Mouse (Mus musculus) kidney, adult 8-10 months (tissue): ENCODE measurements around the gene Klf13.
A peak's percentile ranks its signal among the peaks of the same experiment; 100 is the strongest.

Source experiments
- DNase-seq, 2 experiments: peaks; one replicate each; pipeline ENCODE4 v3.0.0; 2022

Klf13 gene

DNA sequence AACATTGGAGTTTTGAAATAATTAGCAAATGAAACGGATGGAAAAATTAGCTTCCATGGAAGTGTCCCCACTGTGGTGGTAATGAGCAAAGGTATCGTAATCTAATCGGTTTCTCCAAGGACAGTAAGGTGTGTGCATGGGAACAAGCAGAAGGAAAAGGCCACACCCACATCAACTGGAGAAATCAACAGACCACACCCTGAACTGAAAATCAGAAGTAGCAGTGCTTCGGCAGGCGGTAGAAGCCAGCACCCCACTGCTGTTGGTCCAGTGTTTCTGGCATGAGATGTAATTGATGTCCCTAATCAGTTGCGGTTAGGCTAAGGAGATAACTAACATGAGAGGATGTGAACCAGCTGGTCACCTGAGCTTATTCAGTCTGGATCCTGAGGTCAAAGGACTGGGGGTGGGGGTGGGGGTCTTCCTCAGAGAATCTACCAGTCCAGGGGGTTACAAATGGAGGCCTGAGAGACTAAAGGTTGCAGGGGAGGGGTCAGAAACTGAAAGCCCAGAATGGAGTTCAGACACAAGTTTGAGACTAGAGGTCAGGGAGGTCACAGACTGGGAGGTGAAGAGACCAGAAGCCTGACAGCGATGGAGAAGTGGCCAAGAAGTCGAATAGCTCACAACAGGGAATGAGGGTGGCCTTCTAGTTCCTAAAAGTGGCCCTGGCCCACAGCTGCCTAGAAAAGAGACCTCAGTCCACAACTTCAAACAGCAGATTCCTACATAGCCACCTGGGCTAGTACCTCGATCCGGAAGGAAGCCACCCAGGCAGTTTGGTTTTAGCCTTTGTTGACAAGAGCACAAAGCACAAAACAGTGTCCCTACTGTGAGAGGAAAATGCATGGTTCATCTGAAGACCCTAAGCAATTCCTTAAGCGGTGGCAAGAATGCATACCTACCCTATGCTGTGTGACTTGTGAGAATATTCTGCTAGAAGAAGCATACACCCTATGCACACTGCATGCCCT lies 9.1 kb upstream of the Klf13 start:
- no peak for DNase-seq

DNA sequence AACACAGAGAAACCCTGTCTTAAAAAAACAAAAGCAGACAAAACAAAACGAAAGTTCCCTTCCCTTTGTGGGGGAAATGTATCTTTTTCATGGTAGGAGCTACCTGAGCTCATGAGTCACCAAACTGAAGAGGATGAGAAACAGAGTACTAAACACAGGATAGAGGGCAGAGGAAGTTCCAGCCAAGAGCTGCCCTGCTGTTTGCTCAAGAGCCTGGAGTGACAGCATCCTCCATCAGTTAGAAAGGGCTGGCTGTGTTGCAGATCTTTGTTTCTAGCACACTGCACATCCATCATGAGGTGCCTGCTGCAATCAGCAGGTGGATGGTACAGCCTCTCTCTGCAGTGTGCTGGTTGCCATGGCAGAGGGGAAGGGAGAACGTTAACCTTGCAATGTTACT lies 5.2 kb upstream of the Klf13 start:
- DNase-seq = no peak

DNA sequence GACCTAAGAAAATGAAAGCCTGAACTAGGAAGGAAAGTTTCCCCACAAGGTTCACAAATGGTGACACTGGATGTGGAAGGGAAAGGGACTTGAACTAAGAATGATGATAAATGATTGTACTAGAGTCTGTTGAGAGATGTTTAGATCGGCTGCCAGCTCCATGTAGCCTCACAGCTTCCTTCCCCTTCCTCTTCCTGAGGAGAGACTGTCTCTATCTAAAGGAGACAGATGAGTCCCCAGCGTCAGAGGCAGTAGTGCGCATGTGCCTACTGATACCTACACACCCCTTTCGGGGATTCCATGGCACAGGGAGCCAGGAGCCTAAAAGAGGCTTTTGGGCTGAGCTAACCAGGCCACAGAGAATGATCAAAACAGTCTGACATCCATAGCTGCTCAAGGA lies 2.8 kb upstream of the Klf13 start:
- no peak for DNase-seq

DNA sequence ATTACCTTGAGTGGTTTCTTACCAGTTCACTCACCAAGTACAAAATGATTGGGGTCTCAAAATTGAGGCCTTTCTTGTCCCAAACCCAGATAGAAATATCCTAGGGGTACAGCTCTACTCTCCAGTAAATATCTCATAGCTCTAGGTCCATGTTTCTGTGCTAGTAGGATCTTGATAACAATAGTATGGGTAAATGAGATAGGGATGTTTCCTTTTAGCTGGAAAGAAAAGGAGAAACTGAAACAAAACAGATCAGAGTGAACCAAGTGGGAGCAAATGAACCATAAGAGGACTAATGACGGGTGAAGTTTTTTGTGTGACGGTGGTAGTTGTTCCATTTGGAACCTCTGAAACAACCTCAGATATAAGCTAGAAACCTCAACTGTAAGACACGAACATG lies 2.3 kb upstream of the Klf13 start:
- no peak for DNase-seq

DNA sequence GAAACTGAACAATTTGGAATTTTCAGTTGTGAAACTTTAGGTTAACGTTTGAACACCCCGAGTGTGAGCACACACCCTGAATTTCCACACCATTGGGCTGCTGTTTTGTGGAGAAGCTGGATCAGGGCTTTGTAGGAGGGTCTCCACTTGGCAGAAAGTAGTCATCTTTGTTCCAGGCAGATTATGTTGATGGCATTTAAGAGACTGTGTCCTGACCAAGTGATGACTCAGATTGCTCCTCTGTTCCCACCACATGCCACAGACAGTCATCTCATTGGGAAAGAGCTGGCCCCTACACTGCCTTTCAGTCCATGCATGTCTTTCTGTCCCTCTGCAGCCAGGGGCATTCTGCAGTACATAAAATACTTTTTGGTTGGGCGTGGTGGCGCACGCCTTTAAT lies 1.6 kb upstream of the Klf13 start:
- DNase-seq = peak in 1 of 2 experiments; percentile 2

DNA sequence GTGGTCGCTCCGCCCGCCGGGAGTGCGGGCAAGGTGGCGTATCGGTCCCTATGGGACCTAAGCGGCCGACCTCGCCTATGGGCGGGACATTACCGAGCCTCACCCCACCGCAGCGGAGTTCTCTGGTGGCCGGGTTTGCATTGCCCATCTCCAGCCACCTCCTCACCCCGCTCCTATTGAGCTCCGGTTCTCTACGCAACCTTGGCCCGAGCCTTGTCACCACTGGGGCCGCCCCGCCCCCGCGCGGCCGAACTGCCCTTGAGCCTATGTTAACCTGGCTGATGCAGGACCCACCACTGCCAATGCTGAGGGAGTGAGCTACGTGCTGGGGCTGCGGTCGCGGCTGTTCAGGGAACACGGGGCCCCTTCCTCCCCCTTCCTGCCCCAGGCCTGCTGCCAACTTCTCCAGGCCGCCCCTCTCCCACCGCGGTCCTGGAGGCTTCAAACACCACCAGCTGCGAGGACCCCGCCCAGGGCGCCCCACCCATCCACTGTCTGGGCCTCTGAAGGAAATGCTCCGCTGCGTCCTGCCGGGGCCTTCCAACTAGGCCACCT lies 759 bp upstream of the Klf13 start:
- DNase-seq = peak; percentile 82 to 85

DNA sequence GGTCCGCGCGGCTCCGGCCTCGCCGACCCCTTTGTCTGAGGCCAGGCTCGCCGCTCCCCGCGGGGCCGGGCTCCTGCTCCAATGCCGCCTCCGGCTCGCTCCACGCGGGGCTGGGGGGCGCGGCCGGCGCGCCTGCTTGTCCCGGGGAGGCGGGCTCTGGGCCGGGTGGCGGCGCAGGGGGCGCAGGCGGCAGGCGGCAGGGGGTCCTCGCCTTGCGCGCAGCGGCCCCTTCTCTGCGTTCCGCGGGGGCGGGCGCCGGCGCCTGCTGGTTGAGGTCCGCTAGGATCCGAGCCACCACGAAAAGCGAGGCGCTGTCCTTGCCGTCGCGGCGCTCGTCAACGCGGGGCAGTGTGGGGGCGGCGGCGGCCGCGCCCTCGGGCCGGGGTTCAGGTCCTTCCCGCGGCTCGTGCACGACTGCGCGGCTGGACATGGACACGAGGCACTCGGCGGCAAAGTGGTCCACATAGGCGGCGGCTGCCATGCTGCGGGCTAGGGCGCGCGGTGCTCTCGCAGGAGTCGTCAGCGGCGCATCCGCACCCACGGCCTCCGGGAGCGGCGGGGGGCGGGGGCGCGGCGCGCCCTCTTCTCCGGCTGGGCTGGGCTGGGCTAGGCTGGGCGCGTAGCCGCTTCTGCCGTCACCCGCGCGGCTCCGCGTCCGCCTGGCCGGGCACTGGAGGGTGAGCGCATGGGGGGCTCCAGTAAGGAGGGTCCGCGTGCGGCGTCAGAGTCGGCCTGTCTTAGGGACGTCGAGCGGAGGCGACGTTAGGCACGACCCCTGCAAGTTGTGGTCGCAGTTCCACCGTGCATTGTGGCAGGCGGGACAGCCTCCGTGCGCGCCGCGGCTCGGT lies 425 bp downstream of the Klf13 start:
- no peak for DNase-seq

DNA sequence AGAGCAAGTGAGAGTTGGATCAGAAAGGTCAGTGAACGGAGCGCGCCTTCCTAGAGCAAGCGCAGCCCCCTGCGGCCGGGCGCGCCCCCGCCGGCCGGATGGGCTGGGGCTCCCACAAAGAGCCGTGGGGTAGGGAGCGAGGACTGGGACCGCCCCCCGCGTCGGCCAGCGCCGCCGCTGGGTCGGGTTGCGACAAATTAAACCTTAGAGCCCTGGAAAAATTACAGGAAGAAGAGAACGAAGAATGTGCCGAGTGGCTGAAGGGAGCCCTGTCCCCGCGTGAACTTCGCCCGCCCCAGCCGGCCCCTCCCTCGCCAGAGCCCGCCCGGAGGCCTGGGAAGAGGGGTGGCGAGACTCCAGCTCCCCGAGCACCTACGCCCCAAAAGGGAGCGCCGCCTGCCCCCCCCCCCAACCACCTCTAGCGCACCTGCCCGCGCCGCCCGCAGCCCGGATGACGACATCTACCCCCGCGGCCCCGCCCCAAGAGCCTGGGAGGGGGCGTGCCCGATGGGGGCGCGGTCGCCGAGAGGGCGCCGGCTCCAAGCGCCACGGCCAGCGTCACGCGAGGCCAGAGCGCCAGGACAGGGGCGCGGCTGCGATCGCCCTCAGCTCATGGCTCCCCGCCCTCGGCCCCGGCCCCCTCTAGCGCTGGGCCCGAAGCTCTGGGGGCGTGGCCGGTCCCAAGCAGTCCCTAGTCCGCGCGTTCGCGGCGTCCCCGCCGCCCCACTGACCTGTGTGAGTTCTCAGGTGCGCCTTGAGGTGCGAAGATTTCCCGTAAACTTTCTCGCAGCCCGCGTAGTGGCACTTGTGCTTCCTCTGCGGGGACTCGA lies 1.3 kb downstream of the Klf13 start:
- peak; percentile 90 to 91 for DNase-seq

DNA sequence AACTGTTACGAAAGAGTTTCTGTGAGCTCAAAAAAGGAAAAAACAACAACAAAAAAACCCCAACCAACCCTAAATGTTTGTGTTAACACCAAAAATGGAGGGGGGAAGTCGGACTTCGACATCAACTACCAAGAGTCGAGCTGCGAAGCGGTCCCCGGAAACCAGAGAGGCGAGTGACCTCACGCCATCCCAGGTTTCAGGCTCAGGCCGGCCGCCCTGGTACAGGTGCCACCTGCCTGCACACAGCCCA lies 1.8 kb downstream of the Klf13 start:
- DNase-seq = no peak

DNA sequence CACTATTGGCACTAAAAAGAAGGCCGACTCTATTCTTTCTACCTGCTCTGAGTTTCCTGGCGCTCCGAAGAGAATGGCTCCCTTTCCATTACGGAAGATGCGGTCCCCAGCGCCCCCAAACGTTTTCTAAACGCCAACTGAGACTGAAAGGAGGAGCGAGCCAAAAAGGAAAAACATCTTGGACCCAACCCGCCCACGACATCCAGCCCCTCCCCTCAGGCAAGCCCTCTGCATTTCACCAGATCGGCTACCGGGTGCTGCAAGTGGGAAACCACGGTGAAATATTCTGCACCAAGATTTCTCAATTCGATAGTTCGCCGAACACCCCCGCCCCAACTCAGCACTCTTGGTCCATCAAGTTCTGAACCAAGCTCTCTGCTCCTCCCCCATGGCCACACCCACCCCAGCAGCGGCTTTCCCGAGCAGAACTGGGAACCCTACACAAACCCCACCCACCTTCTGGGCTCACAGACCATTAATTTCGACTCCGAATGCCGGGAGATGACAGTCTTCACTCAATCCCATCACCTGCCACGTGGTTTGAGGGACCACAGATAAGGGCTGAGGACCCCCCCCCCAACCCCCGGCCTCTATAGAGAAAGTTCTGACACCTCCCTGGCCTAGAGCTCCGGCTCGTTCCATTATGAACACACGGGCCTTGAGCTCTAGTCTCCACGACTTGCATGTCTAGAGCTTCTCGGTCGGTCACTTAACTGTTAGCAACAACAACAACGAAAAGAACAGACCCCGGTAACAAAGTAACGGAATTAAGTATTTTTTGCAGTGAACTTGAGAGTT lies 2.3 kb downstream of the Klf13 start:
- peak; percentile 86 to 87 for DNase-seq

DNA sequence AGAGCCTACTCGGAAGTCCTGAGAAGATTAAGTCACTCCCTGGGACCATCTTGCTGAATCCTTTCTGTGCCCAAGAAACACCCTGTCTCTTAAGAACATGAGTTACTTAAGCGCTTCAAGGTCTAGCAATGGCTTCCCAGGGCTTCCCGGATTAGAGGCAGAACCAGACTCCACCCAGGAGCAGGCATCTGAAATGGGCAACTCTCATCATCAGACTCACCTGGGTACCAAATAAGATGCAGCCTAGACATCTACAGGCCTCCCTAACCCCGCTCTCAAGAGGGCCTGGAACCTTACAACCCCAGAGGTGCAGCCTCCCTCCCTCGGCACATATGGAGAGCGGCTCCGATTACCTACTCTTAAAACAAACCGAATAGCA lies 2.9 kb downstream of the Klf13 start:
- DNase-seq = no peak

DNA sequence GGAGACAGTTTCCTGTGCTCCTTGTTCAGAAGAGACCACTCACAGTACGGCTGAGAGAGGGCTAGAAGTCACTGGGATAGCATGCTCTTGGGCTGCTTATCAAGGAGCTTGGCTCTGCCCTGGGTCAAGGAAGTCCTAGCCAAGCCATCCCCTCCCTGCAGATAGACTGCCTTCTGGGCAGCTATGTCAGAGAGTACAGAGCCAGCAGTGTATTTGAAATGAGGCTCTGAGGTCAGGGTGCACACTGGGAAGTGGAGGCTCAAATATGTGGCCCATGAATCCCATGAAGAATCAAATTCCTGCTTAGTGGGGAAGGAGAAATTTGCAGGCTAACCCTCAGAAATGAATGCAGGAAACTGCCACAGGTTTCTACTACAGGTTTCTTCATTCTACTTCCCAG lies 4.2 kb downstream of the Klf13 start:
- DNase-seq = peak in 1 of 2 experiments; percentile 38

DNA sequence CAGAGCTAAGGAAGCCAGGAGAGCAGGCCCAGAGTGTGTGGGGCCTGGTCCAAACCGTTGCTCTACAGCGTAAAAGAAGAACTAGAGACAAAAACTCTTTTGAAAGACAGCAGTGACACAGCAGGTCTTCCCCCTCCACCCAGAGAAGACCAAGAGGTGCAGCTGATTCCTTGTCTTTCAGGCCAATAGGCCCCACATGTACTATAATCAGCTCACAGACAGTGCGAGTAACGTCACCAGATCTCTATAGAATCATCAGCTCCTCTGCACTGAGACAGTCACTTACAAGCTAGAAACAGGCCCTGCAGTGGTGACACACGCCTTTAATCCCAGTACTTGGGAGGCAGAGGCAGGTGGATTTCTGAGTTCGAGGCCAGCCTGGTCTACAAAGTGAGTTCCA lies 4.8 kb downstream of the Klf13 start:
- DNase-seq = no peak

DNA sequence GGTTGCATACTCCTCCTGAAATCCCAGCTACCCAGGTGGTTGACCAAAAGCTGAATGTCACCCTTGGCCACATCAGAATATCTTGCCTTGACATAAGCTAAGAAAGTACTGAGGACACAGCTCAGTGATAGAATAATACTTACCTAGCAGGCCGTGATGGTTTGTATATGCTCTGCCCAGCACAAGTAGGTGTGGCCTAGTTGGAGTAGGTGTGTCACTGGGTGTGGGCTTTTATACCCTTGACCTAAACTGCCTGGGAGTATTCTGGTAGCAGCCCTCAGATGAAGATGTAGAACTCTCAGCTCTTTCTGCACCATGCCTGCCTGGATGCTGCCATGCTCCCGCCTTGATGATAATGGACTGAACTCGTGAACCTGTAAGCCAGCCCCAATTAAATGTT lies 6.3 kb downstream of the Klf13 start:
- peak in 1 of 2 experiments; percentile 4 for DNase-seq

DNA sequence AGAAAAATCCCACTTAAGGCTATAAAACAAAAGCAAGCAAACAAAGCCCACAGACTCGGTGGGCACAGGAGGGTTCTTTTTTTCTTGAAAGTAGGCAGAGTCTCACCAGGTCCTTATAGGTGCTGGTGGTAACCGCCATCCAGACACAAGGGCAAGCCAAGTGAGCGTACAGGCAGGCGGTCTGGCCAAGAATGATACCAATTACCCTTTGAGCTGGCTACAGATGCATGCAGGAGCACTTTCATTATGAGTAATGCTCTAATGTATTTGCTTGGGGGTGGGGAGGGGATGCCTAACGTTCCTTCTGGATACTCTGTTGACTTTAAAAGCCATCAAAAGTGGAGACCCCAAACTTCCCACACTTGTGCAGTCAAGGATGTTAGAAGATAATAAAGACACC lies 7.9 kb downstream of the Klf13 start:
- DNase-seq = peak in 1 of 2 experiments; percentile 29

DNA sequence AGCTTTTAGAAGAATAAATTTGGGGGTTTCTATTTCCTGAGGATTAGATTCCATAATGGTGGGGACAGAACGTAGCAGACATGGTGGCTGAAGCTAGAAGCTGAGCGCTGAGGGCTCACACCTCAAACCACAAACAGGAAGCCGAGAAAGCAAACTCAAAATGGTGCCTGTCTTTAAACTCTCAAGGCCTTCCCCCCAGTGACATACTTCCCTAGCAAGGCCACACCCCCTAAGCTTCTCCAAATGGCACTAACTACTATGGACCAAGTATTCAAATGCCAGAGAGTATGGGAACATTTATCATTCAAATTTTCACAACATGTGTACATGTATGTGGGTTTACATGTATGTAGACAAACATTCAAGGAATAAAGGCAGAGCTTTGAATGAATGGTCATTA lies 8.6 kb downstream of the Klf13 start:
- DNase-seq = peak in 1 of 2 experiments; percentile 5

DNA sequence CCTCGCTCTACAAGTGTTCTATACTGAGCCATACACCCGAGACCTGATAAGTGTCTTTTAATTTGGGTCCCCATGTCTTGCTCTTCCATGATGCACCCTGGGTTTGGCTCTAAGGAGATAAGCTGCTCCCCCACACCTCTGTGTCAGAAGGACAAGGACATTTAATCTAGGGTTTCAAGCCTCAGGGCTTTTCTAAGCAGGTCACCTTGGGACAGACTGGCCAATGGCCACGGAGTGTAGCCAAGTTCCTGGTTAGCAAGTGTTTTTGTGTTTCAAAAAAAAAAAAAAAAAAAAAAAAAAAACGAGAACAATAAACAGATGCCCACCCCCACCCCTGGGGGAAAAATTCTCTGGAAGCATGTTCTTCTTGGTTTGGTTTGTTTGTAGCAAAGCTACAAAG lies 9.6 kb downstream of the Klf13 start:
- DNase-seq = peak; percentile 79

DNA sequence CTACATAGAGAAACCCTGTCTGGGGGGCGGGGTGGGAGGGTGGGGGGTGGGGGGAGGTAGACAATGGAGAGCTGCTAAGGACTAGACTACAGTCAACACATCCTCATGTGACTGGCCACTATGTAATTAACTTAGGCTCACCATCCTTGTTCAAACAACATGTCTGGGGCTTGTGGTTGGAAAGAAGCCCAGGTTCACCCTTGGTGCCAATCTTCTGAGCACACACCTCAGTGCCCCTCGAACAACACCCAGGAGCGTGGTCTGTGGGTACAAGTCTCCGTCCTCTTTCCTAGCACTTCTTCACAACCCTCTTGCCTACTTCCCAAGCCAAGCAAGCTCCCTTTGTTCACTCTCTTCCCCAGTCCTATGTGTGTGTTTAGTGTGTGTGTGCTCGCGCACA lies 11.6 kb downstream of the Klf13 start:
- DNase-seq = peak in 1 of 2 experiments; percentile 18

DNA sequence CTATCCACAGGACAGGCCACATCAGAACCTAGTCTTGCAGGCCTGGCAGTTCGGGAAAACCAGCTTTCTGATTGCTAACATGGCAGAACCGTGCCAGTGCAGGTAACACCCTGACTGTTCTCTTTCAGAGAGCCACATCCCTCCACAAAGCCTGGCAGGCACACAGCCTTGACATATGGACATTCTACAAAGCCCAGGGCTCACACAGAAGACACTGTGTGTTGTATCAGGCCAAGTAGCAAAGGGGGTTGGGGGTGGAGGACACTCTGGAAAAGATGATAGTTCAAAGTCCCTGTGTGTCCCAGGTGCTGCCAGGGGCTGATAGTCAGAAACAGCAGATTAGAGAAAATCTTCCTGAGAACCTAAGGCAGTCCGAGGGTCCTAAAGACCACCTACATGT lies 12.2 kb downstream of the Klf13 start:
- peak in 1 of 2 experiments; percentile 18 for DNase-seq

DNA sequence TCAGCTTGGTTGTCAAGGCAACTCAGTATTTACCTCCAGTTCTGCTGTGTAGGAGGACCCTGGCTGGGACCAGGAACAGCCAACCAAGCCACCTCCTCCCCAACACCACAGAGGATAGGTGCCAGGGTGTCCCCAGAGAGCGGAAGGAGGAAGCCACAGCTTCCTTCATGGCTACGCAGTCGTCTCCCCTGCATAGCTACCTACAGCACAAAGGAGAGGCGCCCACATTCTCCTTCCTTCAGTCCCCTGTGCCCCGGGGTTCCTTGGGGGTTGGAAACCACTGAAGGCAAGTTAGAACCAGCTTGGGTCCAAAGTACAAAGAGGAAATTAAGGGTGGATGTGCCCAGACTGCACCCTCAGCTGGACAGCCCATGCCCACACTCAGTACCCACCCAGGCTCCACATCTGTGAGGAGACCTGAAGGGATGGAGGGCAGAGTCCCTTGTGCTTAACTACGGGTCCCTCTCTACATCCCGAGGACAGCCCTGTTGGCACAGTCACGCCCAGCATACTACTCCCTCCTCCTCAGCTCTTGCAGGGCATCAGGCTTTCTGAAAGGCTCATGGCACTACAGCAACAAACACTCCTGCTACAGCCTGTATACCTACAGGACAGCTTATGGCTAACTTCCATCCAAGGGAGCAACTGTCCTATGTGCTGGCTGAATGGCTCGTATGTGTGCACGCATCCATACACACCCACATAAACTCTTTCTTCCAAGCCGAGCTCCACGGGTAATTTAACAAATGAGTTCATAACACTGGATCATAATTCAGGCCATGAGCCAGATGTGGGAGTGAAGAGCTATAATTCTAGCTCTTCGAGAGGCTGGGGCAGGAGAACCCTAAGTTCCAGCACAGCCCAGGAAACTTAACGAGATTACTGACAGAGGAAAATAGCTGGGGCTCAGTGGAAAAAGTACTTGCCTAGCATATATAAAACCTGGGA lies 13.0 kb downstream of the Klf13 start:
- peak; percentile 77 to 87 for DNase-seq
